ENCODE assay signal across 33 mouse cellular contexts in genomic region chr3:107084586-107084985, GRCm38 (mm10). TPM values are rescaled to one million over a fixed set of nuclear protein-coding genes. Genes with fewer than 3 reads are reported as not detected.
DNase-seq lines count a peak whose midpoint lies in the region; ATAC-seq and TF ChIP-seq lines count a peak whose summit lies in the region.
"Had no signal": no experiment of that assay in that cellular context is flagged by ENCODE, and none has a peak within 500 bp of the region (broad histone marks: within the 10 kb centered on the region; RNA-seq: fewer than 3 reads in every experiment).

No protein-coding gene starts in this region.

- TF ChIP-seq CTCF in intestine, postnatal 0 days (IDR thresholded peaks at IDR 0.05; ENCODE audit: low read depth): no peak

- 80% methylated on average over 3 of the region's 3 CpGs for WGBS in embryonic facial prominence, embryonic 10.5 days
- 77% methylated on average over 3 of the region's 3 CpGs for WGBS in intestine, postnatal 0 days

- no peak overlapping the region for H3K9ac ChIP-seq in intestine, postnatal 0 days (ENCODE audit: low read depth, low read length)
- H3K9ac ChIP-seq: forebrain, embryonic 12.5 days; heart, embryonic 15.5 days; hindbrain, embryonic 12.5 days; limb, embryonic 12.5 days; liver, embryonic 12.5 days; liver, postnatal 0 days; neural tube, embryonic 13.5 days had no signal

- peak; percentile 77 for ATAC-seq in activated CD4-positive, CD25-positive, alpha-beta regulatory T cell, adult 4 months
- ATAC-seq in megakaryocyte, adult 5-6 weeks (ENCODE audit: poor library complexity, severe bottlenecking): peak; percentile 75
- no peak for ATAC-seq in intestine, postnatal 0 days
- ATAC-seq: hindbrain, postnatal 0 days; liver, embryonic 12.5 days; liver, postnatal 0 days; lung, postnatal 0 days; midbrain, embryonic 16.5 days had no signal

- H3K27ac ChIP-seq in embryonic facial prominence, embryonic 10.5 days (replicated peaks): no peak overlapping the region
- no peak overlapping the region for H3K27ac ChIP-seq in intestine, postnatal 0 days (ENCODE audit: low read depth, low read length)
- H3K27ac ChIP-seq: forebrain, embryonic 12.5 days; heart, embryonic 10.5 days; heart, embryonic 15.5 days; hindbrain, embryonic 12.5 days; hindbrain, postnatal 0 days; limb, embryonic 12.5 days; liver, embryonic 12.5 days; macrophage; midbrain, embryonic 10.5 days; neural tube, embryonic 13.5 days had no signal

- no peaks in the 10 kb centered on the region for H3K36me3 ChIP-seq in splenic B cell, adult 2 months (ENCODE audit: control insufficient read depth, insufficient read depth, low read length, poor library complexity, severe bottlenecking)
- no peaks in the 10 kb centered on the region for H3K36me3 ChIP-seq in embryonic facial prominence, embryonic 10.5 days (replicated peaks)
- H3K36me3 ChIP-seq in intestine, postnatal 0 days (ENCODE audit: control insufficient read depth, insufficient read depth): no peaks in the 10 kb centered on the region
- H3K36me3 ChIP-seq: forebrain, embryonic 12.5 days; heart, embryonic 10.5 days; heart, embryonic 15.5 days; hindbrain, embryonic 12.5 days; limb, embryonic 12.5 days; liver, embryonic 12.5 days; midbrain, embryonic 10.5 days; neural tube, embryonic 13.5 days had no signal

- no peak overlapping the region for H3K4me3 ChIP-seq in embryonic facial prominence, embryonic 10.5 days
- no peak overlapping the region for H3K4me3 ChIP-seq in intestine, postnatal 0 days (ENCODE audit: low read depth, low read length)
- H3K4me3 ChIP-seq: forebrain, embryonic 12.5 days; heart, embryonic 10.5 days; heart, embryonic 15.5 days; hindbrain, embryonic 12.5 days; limb, embryonic 12.5 days; liver, embryonic 12.5 days; midbrain, embryonic 10.5 days; myocyte; neural tube, embryonic 13.5 days had no signal

- no peaks in the 10 kb centered on the region for H3K27me3 ChIP-seq in splenic B cell, adult 2 months (ENCODE audit: control insufficient read depth, insufficient read depth, low read length, poor library complexity, severe bottlenecking)
- no peaks in the 10 kb centered on the region for H3K27me3 ChIP-seq in embryonic facial prominence, embryonic 10.5 days (replicated peaks; ENCODE audit: low read depth, poor library complexity, severe bottlenecking)
- H3K27me3 ChIP-seq in intestine, postnatal 0 days (replicated peaks; ENCODE audit: control insufficient read depth, insufficient read depth, low read length): no peaks in the 10 kb centered on the region
- H3K27me3 ChIP-seq: forebrain, embryonic 12.5 days; heart, embryonic 15.5 days; hindbrain, embryonic 12.5 days; limb, embryonic 12.5 days; liver, embryonic 12.5 days; neural tube, embryonic 13.5 days had no signal

- peak; percentile 30 to 46 for DNase-seq in spleen, postnatal 36 days (ENCODE audit: low spot score in 2 of 2)
- no peak for DNase-seq in spleen, adult 18-20 months
- peak; percentile 74 for DNase-seq in splenic B cell, adult 2 months (ENCODE audit: low read depth, low spot score)
- DNase-seq in right cerebral cortex, postnatal 25 days: no peak
- DNase-seq in embryonic facial prominence, embryonic 10.5 days (ENCODE audit: low spot score): no peak
- DNase-seq: adrenal gland, adult 8-10 months; cerebellum, adult 9-11 months; gastrocnemius, postnatal 14 days; heart, adult 11 months; heart, postnatal 36 days; kidney, adult 11 months; kidney, postnatal 14 days; layer of hippocampus, adult 9-11 months; liver, postnatal 0 days; thymus, adult 2 months; thymus, postnatal 36 days had no signal

- H3K4me2 ChIP-seq in intestine, postnatal 0 days (replicated peaks; ENCODE audit: low read depth): no peak overlapping the region
- H3K4me2 ChIP-seq: forebrain, embryonic 12.5 days; heart, embryonic 15.5 days; hindbrain, embryonic 12.5 days; limb, embryonic 12.5 days; liver, embryonic 12.5 days; neural tube, embryonic 13.5 days had no signal

- H3K4me1 ChIP-seq in embryonic facial prominence, embryonic 10.5 days: no peaks in the 10 kb centered on the region
- no peaks in the 10 kb centered on the region for H3K4me1 ChIP-seq in intestine, postnatal 0 days (replicated peaks; ENCODE audit: control insufficient read depth, insufficient read depth, low read length)
- H3K4me1 ChIP-seq: heart, embryonic 10.5 days; heart, embryonic 15.5 days; hindbrain, embryonic 12.5 days; limb, embryonic 12.5 days; liver, embryonic 12.5 days; midbrain, embryonic 10.5 days; neural tube, embryonic 13.5 days had no signal

- no peaks in the 10 kb centered on the region for H3K9me3 ChIP-seq in embryonic facial prominence, embryonic 10.5 days
- no peaks in the 10 kb centered on the region for H3K9me3 ChIP-seq in intestine, postnatal 0 days (ENCODE audit: control insufficient read depth)
- H3K9me3 ChIP-seq: forebrain, embryonic 12.5 days; heart, embryonic 10.5 days; heart, embryonic 15.5 days; hindbrain, embryonic 12.5 days; limb, embryonic 12.5 days; liver, embryonic 12.5 days; midbrain, embryonic 10.5 days; neural tube, embryonic 13.5 days had no signal

RNA-seq across cellular contexts. Expression of gene Kcna2, which starts 16.4 kb away (rescaled TPM):
- under 1 TPM; 0.10 to 0.13 TPM for polyA plus RNA-seq in activated CD4-positive, CD25-positive, alpha-beta regulatory T cell, adult 4 months (2017; shearing (Covaris generic))
- total RNA-seq in megakaryocyte, adult 5-6 weeks (2015): under 0.01 and 0.07 TPM in 2 replicates
- 0.04 TPM in 1 of 2 replicates, not detected in the other for total RNA-seq in megakaryocyte, adult 5-6 weeks (2017)
- 0.02 and 0.03 TPM in 2 replicates for polyA plus RNA-seq in embryonic facial prominence, embryonic 10.5 days (2016; fragmentation: Nextera tagmentation; extraction: Ambion mirVana)
- 0.05 and 0.07 TPM in 2 replicates for polyA plus RNA-seq in intestine, postnatal 0 days (2015; fragmentation: Nextera tagmentation; extraction: Ambion mirVana)
- total RNA-seq: MEL had no signal
- polyA plus RNA-seq: heart, embryonic 10.5 days; myocyte had no signal

RNA-seq across cellular contexts. Expression of gene Kcna3, which starts 48.6 kb away (rescaled TPM):
- polyA plus RNA-seq in activated CD4-positive, CD25-positive, alpha-beta regulatory T cell, adult 4 months (2017; shearing (Covaris generic)): 10 to 100 TPM in 1 of 2 experiments, 1 to 10 TPM in 1; 9.3 to 10.1 TPM
- total RNA-seq in megakaryocyte, adult 5-6 weeks (2015): 13.3 and 17.4 TPM in 2 replicates
- 5.6 and 6.9 TPM in 2 replicates for total RNA-seq in megakaryocyte, adult 5-6 weeks (2017)
- polyA plus RNA-seq in embryonic facial prominence, embryonic 10.5 days (2016; fragmentation: Nextera tagmentation; extraction: Ambion mirVana): 2.1 and 2.3 TPM in 2 replicates
- polyA plus RNA-seq in intestine, postnatal 0 days (2015; fragmentation: Nextera tagmentation; extraction: Ambion mirVana): 0.13 and 0.29 TPM in 2 replicates
- total RNA-seq: MEL had no signal

Comparison
In these comparisons a context has a peak if more than half of its experiments do, and no peak if none do; other contexts are left out.
1. DNase-seq: peak in spleen, postnatal 36 days (2 of 2) and splenic B cell, adult 2 months (single experiment); none in spleen, adult 18-20 months (0 of 2), right cerebral cortex, postnatal 25 days (single experiment) and embryonic facial prominence, embryonic 10.5 days (single experiment).